Mouse (Mus musculus): ENCODE measurements at regions not wholly inside any gene's neighbourhood (a gene's known extent, or its start where the extent isn't known, plus 50 kb on each side); places are given as distances from the start of the nearest gene placed in this dataset.

DNA sequence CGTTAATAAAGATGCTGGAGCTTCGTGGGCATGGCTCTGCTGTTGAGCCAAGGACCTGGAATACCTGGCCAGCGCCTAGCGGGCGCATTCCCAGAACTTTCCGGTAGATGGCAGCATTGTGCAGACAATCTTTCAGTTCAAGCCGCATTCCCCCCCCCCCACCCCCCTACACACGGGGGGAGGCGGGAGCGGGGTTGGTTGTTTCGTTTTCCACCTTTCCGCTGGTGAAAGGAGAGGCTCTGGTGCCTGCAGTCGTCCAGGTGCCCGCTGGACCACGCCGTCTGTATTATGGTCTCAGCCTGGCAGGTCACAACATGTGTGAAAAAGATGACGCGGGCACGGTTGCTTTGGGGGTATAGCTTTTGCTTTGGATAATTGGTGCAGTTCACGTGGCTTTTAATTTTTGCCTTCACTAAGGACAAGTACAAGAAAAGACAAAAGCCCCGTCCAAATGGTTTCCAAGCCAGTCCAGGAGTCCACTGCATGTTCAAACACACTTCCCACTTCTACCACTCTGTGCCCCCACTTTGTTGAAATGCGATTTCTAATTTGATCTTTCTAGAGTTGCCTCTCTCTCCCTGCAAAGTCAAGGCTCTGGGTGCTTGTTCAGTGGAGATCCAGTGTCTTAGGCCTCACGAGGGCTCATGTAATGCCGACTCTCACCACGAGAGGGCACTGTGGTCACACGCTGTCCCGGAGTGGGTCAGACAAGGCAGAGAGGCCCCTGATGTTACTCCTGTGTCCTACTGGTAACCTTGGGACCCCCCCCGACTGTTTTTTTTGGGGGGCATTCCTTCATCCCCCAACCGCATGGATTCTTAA lies 52.3 kb upstream of the Igfbp7 start:
- Histone ChIP-seq H3K4me1 (ENCODE audit: insufficient read depth) (0 out of 2 replicates have a peak, but pooled peaks cover 4% of the 10 kb centered on the region), H3K36me3 (ENCODE audit: insufficient read depth) (no peaks in the 10 kb centered on the region), H3K4me2 (peak overlapping the region; percentile 62), H3K27me3 (ENCODE audit: insufficient read depth, low read length) (no peaks in the 10 kb centered on the region; the same call in 1 of the 2 replicates), H3K27ac (ENCODE audit: low read depth) (peak overlapping the region; percentile 68; the same call in 1 of the 2 replicates), H3K4me3 (ENCODE audit: low read depth, low read length) (peak overlapping the region; percentile 51), H3K9ac (peak overlapping the region; percentile 60), H3K9me3 (ENCODE audit: low read depth, low read length) (no peaks in the 10 kb centered on the region)
- ATAC-seq (ENCODE audit: insufficient read depth) (peak; percentile 95), DNase-seq (peak; percentile 98)
- WGBS, result under 1% methylated on average over 29 of the region's 29 CpGs
- TF ChIP-seq CTCF (IDR thresholded peaks at IDR 0.05; ENCODE audit: low read depth), result peak; percentile 99
